Mouse (Mus musculus) intestine, postnatal 0 days (tissue): ENCODE results near the gene Slc17a3. TPM values are rescaled to one million over a fixed set of nuclear protein-coding genes. Genes with fewer than 3 reads are reported as not detected.

Experiments
- ATAC-seq: fragments of 200-750 bp; cut with Nextera tagmentation; 2 replicates; pipeline ENCODE4 v1.8.0; 2017; ENCODE audit warnings: mild to moderate bottlenecking, moderate TSS enrichment, moderate library complexity
- H3K27ac ChIP-seq: fragments of 300-500 bp; sonication (generic); 2 replicates; pipeline ENCODE4 v1.5.1; 2014; ENCODE audit warnings: mild to moderate bottlenecking, low read depth, low read length, moderate library complexity
- H3K27me3 ChIP-seq: fragments of 300-500 bp; sonication (generic); replicated peaks from 2 replicates; pipeline ENCODE4 v1.6.1; 2014; ENCODE audit warnings: low read length, mixed read lengths; ENCODE audit not compliant: control insufficient read depth, insufficient read depth
- H3K36me3 ChIP-seq: fragments of 300-500 bp; sonication (generic); 2 replicates; pipeline ENCODE4 v1.6.1; 2014; ENCODE audit warnings: mild to moderate bottlenecking, moderate library complexity; ENCODE audit not compliant: control insufficient read depth, insufficient read depth
- H3K4me1 ChIP-seq: fragments of 300-500 bp; sonication (generic); replicated peaks from 2 replicates; pipeline ENCODE4 v1.6.1; 2014; ENCODE audit warnings: antibody characterized with exemption, low read length, mixed read lengths; ENCODE audit not compliant: control insufficient read depth, insufficient read depth
- H3K4me2 ChIP-seq: fragments of 300-500 bp; sonication (generic); replicated peaks from 2 replicates; pipeline ENCODE4 v1.6.1; 2014; ENCODE audit warnings: low read depth, mild to moderate bottlenecking, moderate library complexity
- H3K4me3 ChIP-seq: fragments of 300-500 bp; sonication (generic); 2 replicates; pipeline ENCODE4 v1.5.1; 2014; ENCODE audit warnings: low read depth, low read length
- H3K9ac ChIP-seq: fragments of 300-500 bp; sonication (generic); 2 replicates; pipeline ENCODE4 v1.6.1; 2014; ENCODE audit warnings: mild to moderate bottlenecking, low read depth, low read length
- H3K9me3 ChIP-seq: fragments of 300-500 bp; sonication (generic); 2 replicates; pipeline ENCODE4 v1.6.1; 2016; ENCODE audit warnings: mixed run types; ENCODE audit not compliant: control insufficient read depth
- CTCF ChIP-seq: sonication (generic); IDR thresholded peaks from 2 replicates; pipeline ENCODE4 v1.5.1; 2016; ENCODE audit warnings: low read depth, mild to moderate bottlenecking, control low read depth, antibody characterized with exemption, moderate library complexity
- WGBS: fragments of 180-500 bp; shearing (Covaris S2); extraction: QIAGEN DNeasy Blood & Tissue Kit; methylation state at CpG from one replicate; pipeline ENCODE4 v1.1.7; 2014; 5-methylcytosine and 5-hydroxymethylcytosine counted together
- polyA plus RNA-seq: library from polyadenylated mRNA; unstranded; fragments of >200 nt; fragmentation: Nextera tagmentation; extraction: Ambion mirVana; gene quantifications from 2 replicates; pipeline ENCODE4 v1.2.1, GENCODE M21; 2015

The Slc17a3 gene
- polyA plus RNA-seq, 1 experiment from 2014 or later = 0.09 TPM

DNA sequence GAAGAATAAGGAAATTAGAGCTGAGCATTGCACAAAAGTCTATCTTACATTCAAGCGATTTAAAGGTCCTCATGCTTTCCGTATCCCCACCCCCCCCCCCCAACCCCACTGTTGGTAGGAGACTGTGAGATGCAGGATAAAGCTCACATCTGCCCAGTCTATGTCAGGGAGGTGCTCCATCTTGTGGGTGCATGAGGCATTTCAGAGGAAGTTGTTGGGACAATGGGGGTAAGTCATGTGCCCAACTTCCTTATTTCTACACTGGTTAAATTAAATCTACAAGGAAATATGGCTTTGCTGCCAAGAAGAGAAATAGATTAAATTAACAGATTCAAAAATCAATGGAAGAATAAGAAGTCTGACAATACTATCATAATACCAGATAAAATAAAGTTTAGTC, 46.3 kb downstream of the Slc17a3 start:
- Histone ChIP-seq H3K9ac (no peak overlapping the region), H3K27ac (no peak overlapping the region), H3K4me1 (no peaks in the 10 kb centered on the region), H3K27me3 (no peaks in the 10 kb centered on the region), H3K4me2 (no peak overlapping the region), H3K4me3 (no peak overlapping the region), H3K9me3 (no peaks in the 10 kb centered on the region), H3K36me3 (no peaks in the 10 kb centered on the region)
- TF ChIP-seq CTCF = peak; percentile 73
- WGBS = 38% methylated on average over 2 of the region's 2 CpGs
- ATAC-seq = no peak

DNA sequence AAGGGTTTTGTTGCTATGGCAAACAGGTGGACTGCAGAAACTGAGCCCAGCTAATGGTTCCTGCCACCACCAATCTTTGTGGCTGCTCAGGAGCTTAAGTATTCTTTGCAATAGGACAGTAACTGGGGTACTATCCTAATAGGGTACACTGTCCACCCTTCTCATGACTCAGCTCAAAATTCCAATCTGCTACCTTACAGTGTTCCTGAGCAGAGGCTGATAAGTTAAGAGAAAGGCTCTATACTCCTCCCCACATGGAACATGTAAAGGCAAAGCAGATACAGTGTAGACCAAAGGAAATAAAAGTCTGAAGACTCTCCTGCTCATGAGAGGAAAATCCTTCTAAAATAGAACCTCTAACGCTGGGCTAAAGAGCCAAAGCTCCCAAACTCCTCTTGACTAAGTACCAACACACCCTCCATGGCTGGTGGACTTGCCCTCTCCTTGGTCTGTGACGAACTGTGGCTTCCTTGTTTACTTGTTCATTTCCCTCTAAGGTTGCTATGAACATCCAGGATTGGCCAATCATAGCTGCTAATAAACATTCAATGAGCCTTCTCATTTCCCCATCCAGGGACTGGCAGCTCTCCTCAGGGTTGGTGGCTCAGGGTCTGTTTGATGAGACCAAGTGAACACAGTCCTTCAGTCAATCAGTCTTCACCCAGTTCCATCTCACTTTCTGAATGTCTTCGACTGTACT, 47.9 kb downstream of the Slc17a3 start:
- H3K27me3 ChIP-seq = no peaks in the 10 kb centered on the region
- no peak for TF ChIP-seq CTCF
- no peak overlapping the region for H3K4me3 ChIP-seq
- WGBS = 63% methylated on average over 3 of the region's 3 CpGs
- no peak overlapping the region for H3K27ac ChIP-seq
- ATAC-seq = no peak
- H3K4me2 ChIP-seq = no peak overlapping the region
- H3K9me3 ChIP-seq = no peaks in the 10 kb centered on the region
- H3K4me1 ChIP-seq = no peaks in the 10 kb centered on the region
- H3K36me3 ChIP-seq = no peaks in the 10 kb centered on the region
- H3K9ac ChIP-seq = no peak overlapping the region

GRCm38 (mm10) chr13:23889011-23889605, 49.9 kb downstream of the Slc17a3 start:
- no peak for TF ChIP-seq CTCF

DNA sequence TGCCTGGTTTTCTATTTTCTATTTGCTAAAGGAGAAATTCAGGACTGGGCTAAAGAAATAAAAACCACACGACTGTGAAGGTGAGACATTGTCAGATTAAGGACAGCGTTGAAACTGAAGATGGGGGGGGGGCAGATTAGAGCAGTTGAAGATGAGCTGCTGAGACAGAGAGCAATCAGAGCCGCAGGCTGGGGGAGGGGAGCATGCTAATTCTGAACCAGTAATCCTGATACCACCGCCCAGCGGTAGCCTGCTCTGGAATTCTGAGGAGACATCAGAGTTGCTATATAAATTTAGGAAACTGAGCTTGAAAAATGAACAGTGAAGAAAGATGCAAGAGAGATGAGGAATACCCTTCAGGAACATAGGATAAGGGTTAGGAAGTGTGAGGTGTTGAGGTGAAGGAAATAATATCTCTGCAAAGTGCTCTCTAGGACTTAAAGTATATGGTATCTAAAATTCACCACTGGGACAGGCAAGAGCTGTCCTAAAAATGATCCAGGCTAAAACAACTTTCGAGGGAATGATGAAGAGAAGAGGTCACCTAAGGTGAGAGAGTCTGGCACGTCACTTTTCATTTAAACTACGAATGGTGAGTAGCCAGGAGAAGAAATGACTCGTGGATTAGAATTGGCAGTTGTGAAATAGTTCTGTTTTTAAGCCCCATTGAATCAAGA, 53.5 kb downstream of the Slc17a3 start:
- H3K27me3 ChIP-seq = no peaks in the 10 kb centered on the region
- H3K4me1 ChIP-seq = no peaks in the 10 kb centered on the region
- H3K27ac ChIP-seq = no peak overlapping the region
- no peak overlapping the region for H3K4me3 ChIP-seq
- WGBS = 51% methylated on average over 9 of the region's 9 CpGs
- H3K9ac ChIP-seq = no peak overlapping the region
- no peak for TF ChIP-seq CTCF
- H3K4me2 ChIP-seq = no peak overlapping the region
- 0 out of 2 replicates have a peak, but pooled peaks cover 2% of the 10 kb centered on the region for H3K36me3 ChIP-seq
- no peak for ATAC-seq
- H3K9me3 ChIP-seq = no peaks in the 10 kb centered on the region

More at GRCm38 (mm10) chr13:23889011-23889605, 49.9 kb downstream of the Slc17a3 start:
- Histone ChIP-seq H3K27me3 (no peaks in the 10 kb centered on the region), H3K4me1 (no peaks in the 10 kb centered on the region), H3K9ac (no peak overlapping the region), H3K4me3 (no peak overlapping the region), H3K36me3 (no peaks in the 10 kb centered on the region), H3K4me2 (no peak overlapping the region), H3K9me3 (no peaks in the 10 kb centered on the region), H3K27ac (no peak overlapping the region)
- WGBS = 58% methylated on average over 6 of the region's 6 CpGs
- ATAC-seq = no peak

GRCm38 (mm10) chr13:23893269-23893593, 54.0 kb downstream of the Slc17a3 start:
- no peak overlapping the region for H3K9ac ChIP-seq
- ATAC-seq = no peak

DNA sequence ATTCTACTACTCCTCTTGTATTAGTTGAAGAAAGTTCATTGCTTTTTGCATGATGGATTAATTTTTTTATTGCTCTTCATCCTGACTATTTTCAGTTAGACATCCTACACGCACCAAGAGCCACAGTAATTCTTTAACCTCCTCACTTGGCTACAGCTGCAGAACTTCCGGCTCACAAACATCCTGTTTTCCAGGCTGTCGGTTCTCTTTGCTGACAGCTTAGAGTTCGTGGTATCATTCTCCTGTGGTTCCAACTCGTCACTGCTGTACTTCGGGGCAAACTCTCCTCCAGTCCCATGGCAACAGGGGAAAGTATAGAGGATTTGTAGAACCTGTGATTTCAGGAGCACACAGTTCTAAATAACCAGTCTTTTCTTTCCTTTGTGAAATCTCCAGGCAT, 59.0 kb downstream of the Slc17a3 start:
- no peak for TF ChIP-seq CTCF

More at GRCm38 (mm10) chr13:23893269-23893593, 54.0 kb downstream of the Slc17a3 start:
- H3K27me3 ChIP-seq = no peaks in the 10 kb centered on the region
- no peaks in the 10 kb centered on the region for H3K4me1 ChIP-seq
- no peak overlapping the region for H3K4me2 ChIP-seq
- WGBS = 63% methylated on average over 4 of the region's 4 CpGs
- no peak overlapping the region for H3K4me3 ChIP-seq
- H3K9me3 ChIP-seq = no peaks in the 10 kb centered on the region
- TF ChIP-seq CTCF = no peak
- 0 out of 2 replicates have a peak, but pooled peaks cover 5% of the 10 kb centered on the region for H3K36me3 ChIP-seq
- no peak overlapping the region for H3K27ac ChIP-seq

More for the DNA sequence above, 59.0 kb downstream of the Slc17a3 start:
- Histone ChIP-seq H3K36me3 (peaks cover 27% of the 10 kb centered on the region; the same call in 1 of the 2 replicates), H3K4me2 (no peak overlapping the region), H3K9me3 (no peaks in the 10 kb centered on the region), H3K27me3 (no peaks in the 10 kb centered on the region), H3K4me3 (no peak overlapping the region), H3K9ac (no peak overlapping the region), H3K4me1 (no peaks in the 10 kb centered on the region), H3K27ac (no peak overlapping the region)
- WGBS = 60% methylated on average over 6 of the region's 6 CpGs
- ATAC-seq = no peak
